Mouse (Mus musculus): Measurements from ENCODE around the gene Mindy4. TPM values are rescaled to one million over a fixed set of nuclear protein-coding genes. Genes with fewer than 3 reads are reported as not detected.
A peak's percentile ranks its signal among the peaks of the same experiment; 100 is the strongest.

Gene Mindy4
- polyA plus RNA-seq, 1 experiment from 2014 or later, result 7.7 TPM

- no peaks in the 10 kb centered on the region for H3K27me3 ChIP-seq (ENCODE audit: control insufficient read depth, insufficient read depth, low read length)
- no peak overlapping the region for H3K4me2 ChIP-seq (ENCODE audit: low read depth, low read length)
- H3K9ac ChIP-seq (ENCODE audit: low read length), result no peak overlapping the region
- H3K36me3 ChIP-seq (ENCODE audit: control insufficient read depth, insufficient read depth, low read length), result no peaks in the 10 kb centered on the region
- no peak for ATAC-seq (ENCODE audit: insufficient read depth, low FRiP score)
- no peak overlapping the region for H3K4me3 ChIP-seq (replicated peaks; ENCODE audit: low read length)
- no peak overlapping the region for H3K27ac ChIP-seq (ENCODE audit: low read length)
- peaks cover 2% of the 10 kb centered on the region; the same call in 1 of the 2 replicates for H3K4me1 ChIP-seq (ENCODE audit: control insufficient read depth, insufficient read depth, low read length)
- 68% methylated on average over 4 of the region's 4 CpGs for WGBS
- peaks cover 4% of the 10 kb centered on the region; the same call in 1 of the 2 replicates for H3K9me3 ChIP-seq (replicated peaks; ENCODE audit: control insufficient read depth, low read length)
These were observed 151.4 kb downstream of the Mindy4 start for GRCm38 (mm10) chr6:55354456-55355117.

- Histone ChIP-seq H3K4me1 (ENCODE audit: control insufficient read depth, insufficient read depth, low read length) (peaks cover 2% of the 10 kb centered on the region; the same call in 1 of the 2 replicates), H3K4me2 (ENCODE audit: low read depth, low read length) (no peak overlapping the region), H3K36me3 (ENCODE audit: control insufficient read depth, insufficient read depth, low read length) (no peaks in the 10 kb centered on the region), H3K9me3 (replicated peaks; ENCODE audit: control insufficient read depth, low read length) (no peaks in the 10 kb centered on the region), H3K27ac (ENCODE audit: low read length) (no peak overlapping the region), H3K27me3 (ENCODE audit: control insufficient read depth, insufficient read depth, low read length) (no peaks in the 10 kb centered on the region), H3K4me3 (replicated peaks; ENCODE audit: low read length) (no peak overlapping the region), H3K9ac (ENCODE audit: low read length) (no peak overlapping the region)
- ATAC-seq (ENCODE audit: insufficient read depth, low FRiP score), result no peak
- 50% methylated on average over 7 of the region's 7 CpGs for WGBS
These were observed 152.4 kb downstream of the Mindy4 start for GRCm38 (mm10) chr6:55355575-55355974.

GRCm38 (mm10) chr6:55356017-55356703, 153.0 kb downstream of the Mindy4 start:
- no peaks in the 10 kb centered on the region for H3K9me3 ChIP-seq (replicated peaks; ENCODE audit: control insufficient read depth, low read length)
- H3K4me1 ChIP-seq (ENCODE audit: control insufficient read depth, insufficient read depth, low read length), result peaks cover 2% of the 10 kb centered on the region; the same call in 1 of the 2 replicates
- H3K4me3 ChIP-seq (replicated peaks; ENCODE audit: low read length), result no peak overlapping the region
- no peak overlapping the region for H3K4me2 ChIP-seq (ENCODE audit: low read depth, low read length)
- no peak overlapping the region for H3K9ac ChIP-seq (ENCODE audit: low read length)
- no peaks in the 10 kb centered on the region for H3K27me3 ChIP-seq (ENCODE audit: control insufficient read depth, insufficient read depth, low read length)
- 28% methylated on average over 5 of the region's 5 CpGs for WGBS
- H3K36me3 ChIP-seq (ENCODE audit: control insufficient read depth, insufficient read depth, low read length), result no peaks in the 10 kb centered on the region
- ATAC-seq (ENCODE audit: insufficient read depth, low FRiP score), result no peak
- H3K27ac ChIP-seq (ENCODE audit: low read length), result no peak overlapping the region

- no peaks in the 10 kb centered on the region for H3K27me3 ChIP-seq (ENCODE audit: control insufficient read depth, insufficient read depth, low read length)
- no peaks in the 10 kb centered on the region for H3K9me3 ChIP-seq (replicated peaks; ENCODE audit: control insufficient read depth, low read length)
- ATAC-seq (ENCODE audit: insufficient read depth, low FRiP score), result no peak
- no peaks in the 10 kb centered on the region for H3K36me3 ChIP-seq (ENCODE audit: control insufficient read depth, insufficient read depth, low read length)
- no peak overlapping the region for H3K9ac ChIP-seq (ENCODE audit: low read length)
- H3K27ac ChIP-seq (ENCODE audit: low read length), result no peak overlapping the region
- H3K4me1 ChIP-seq (ENCODE audit: control insufficient read depth, insufficient read depth, low read length), result peaks cover 2% of the 10 kb centered on the region; the same call in 1 of the 2 replicates
- no peak overlapping the region for H3K4me2 ChIP-seq (ENCODE audit: low read depth, low read length)
- no peak overlapping the region for H3K4me3 ChIP-seq (replicated peaks; ENCODE audit: low read length)
- 69% methylated on average over 5 of the region's 5 CpGs for WGBS
These were observed 153.9 kb downstream of the Mindy4 start for GRCm38 (mm10) chr6:55356976-55357635.

GRCm38 (mm10) chr6:55357636-55358031, 154.5 kb downstream of the Mindy4 start:
- peak; percentile 51; the same call in 1 of the 2 replicates for ATAC-seq (ENCODE audit: insufficient read depth, low FRiP score)
- H3K36me3 ChIP-seq (ENCODE audit: control insufficient read depth, insufficient read depth, low read length), result no peaks in the 10 kb centered on the region
- H3K4me3 ChIP-seq (replicated peaks; ENCODE audit: low read length), result no peak overlapping the region
- H3K27me3 ChIP-seq (ENCODE audit: control insufficient read depth, insufficient read depth, low read length), result no peaks in the 10 kb centered on the region
- no peak overlapping the region for H3K27ac ChIP-seq (ENCODE audit: low read length)
- H3K9me3 ChIP-seq (replicated peaks; ENCODE audit: control insufficient read depth, low read length), result no peaks in the 10 kb centered on the region
- H3K4me1 ChIP-seq (ENCODE audit: control insufficient read depth, insufficient read depth, low read length), result peaks cover 2% of the 10 kb centered on the region; the same call in 1 of the 2 replicates
- WGBS, result 36% methylated on average over 6 of the region's 6 CpGs
- no peak overlapping the region for H3K4me2 ChIP-seq (ENCODE audit: low read depth, low read length)
- H3K9ac ChIP-seq (ENCODE audit: low read length), result no peak overlapping the region

- H3K36me3 ChIP-seq (ENCODE audit: control insufficient read depth, insufficient read depth, low read length), result no peaks in the 10 kb centered on the region
- ATAC-seq (ENCODE audit: insufficient read depth, low FRiP score), result no peak; the same call in 1 of the 2 replicates
- no peak overlapping the region for H3K4me2 ChIP-seq (ENCODE audit: low read depth, low read length)
- 32% methylated on average over 2 of the region's 2 CpGs for WGBS
- H3K27me3 ChIP-seq (ENCODE audit: control insufficient read depth, insufficient read depth, low read length), result no peaks in the 10 kb centered on the region
- peaks cover 2% of the 10 kb centered on the region; the same call in 1 of the 2 replicates for H3K4me1 ChIP-seq (ENCODE audit: control insufficient read depth, insufficient read depth, low read length)
- no peaks in the 10 kb centered on the region for H3K9me3 ChIP-seq (replicated peaks; ENCODE audit: control insufficient read depth, low read length)
- H3K27ac ChIP-seq (ENCODE audit: low read length), result no peak overlapping the region
- H3K4me3 ChIP-seq (replicated peaks; ENCODE audit: low read length), result no peak overlapping the region
- no peak overlapping the region for H3K9ac ChIP-seq (ENCODE audit: low read length)
These were observed 155.6 kb downstream of the Mindy4 start for GRCm38 (mm10) chr6:55358731-55359143.

- Histone ChIP-seq H3K9me3 (replicated peaks; ENCODE audit: control insufficient read depth, low read length) (no peaks in the 10 kb centered on the region), H3K27me3 (ENCODE audit: control insufficient read depth, insufficient read depth, low read length) (no peaks in the 10 kb centered on the region), H3K4me2 (ENCODE audit: low read depth, low read length) (no peak overlapping the region), H3K4me3 (replicated peaks; ENCODE audit: low read length) (no peak overlapping the region), H3K4me1 (ENCODE audit: control insufficient read depth, insufficient read depth, low read length) (0 out of 2 replicates have a peak, but pooled peaks cover 2% of the 10 kb centered on the region), H3K9ac (ENCODE audit: low read length) (no peak overlapping the region), H3K27ac (ENCODE audit: low read length) (no peak overlapping the region), H3K36me3 (ENCODE audit: control insufficient read depth, insufficient read depth, low read length) (no peaks in the 10 kb centered on the region)
- ATAC-seq (ENCODE audit: insufficient read depth, low FRiP score), result no peak
- 82% methylated on average over 1 of the region's 1 CpGs for WGBS
These were observed 159.5 kb downstream of the Mindy4 start for GRCm38 (mm10) chr6:55362663-55363062.

- H3K4me1 ChIP-seq (ENCODE audit: control insufficient read depth, insufficient read depth, low read length), result no peaks in the 10 kb centered on the region
- no peak overlapping the region for H3K4me2 ChIP-seq (ENCODE audit: low read depth, low read length)
- no peaks in the 10 kb centered on the region for H3K36me3 ChIP-seq (ENCODE audit: control insufficient read depth, insufficient read depth, low read length)
- no peak overlapping the region for H3K27ac ChIP-seq (ENCODE audit: low read length)
- no peak overlapping the region for H3K4me3 ChIP-seq (replicated peaks; ENCODE audit: low read length)
- H3K9me3 ChIP-seq (replicated peaks; ENCODE audit: control insufficient read depth, low read length), result 0 out of 2 replicates have a peak, but pooled peaks cover 4% of the 10 kb centered on the region
- H3K27me3 ChIP-seq (ENCODE audit: control insufficient read depth, insufficient read depth, low read length), result no peaks in the 10 kb centered on the region
- H3K9ac ChIP-seq (ENCODE audit: low read length), result no peak overlapping the region
- no peak for ATAC-seq (ENCODE audit: insufficient read depth, low FRiP score)
These were observed 163.9 kb downstream of the Mindy4 start for GRCm38 (mm10) chr6:55367126-55367525.
